Mouse (Mus musculus): ENCODE data around the gene 4930426L09Rik. TPM values are rescaled to one million over a fixed set of nuclear protein-coding genes. Genes with fewer than 3 reads are reported as not detected.

Gene 4930426L09Rik
- total RNA-seq, 2 experiments from 2014 or later, result 0.34 TPM; not detected in 1

DNA sequence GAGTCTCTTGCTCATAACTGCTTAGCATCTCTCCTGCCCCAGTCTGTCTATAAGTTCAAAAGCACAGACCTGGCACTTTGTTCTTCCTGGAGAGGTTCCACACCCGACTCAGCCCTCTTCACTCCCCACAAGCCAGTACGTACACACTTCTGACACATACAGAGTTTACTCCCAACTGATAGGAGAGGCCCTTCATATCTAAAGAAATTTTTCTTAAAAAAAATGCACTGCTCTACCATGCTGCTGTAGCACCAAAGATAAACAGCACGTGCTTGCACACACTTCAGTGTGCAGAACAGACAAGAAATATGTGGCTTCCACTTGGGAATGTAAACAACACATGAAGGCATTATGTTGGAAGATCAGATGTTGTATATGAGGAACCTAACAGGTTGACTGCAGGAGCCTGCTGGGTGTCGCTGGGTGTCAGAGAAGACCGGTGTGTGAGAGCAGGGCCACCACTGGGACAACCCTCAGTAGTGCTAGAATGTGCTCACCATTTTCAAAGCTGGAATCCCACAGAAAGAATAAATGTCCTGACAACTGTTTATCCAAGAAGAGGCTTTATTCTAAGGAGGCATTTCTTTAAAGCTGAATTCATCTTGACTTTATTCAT, 29.0 kb upstream of the 4930426L09Rik start:
- no peak for DNase-seq
- intact Hi-C loops (cut with DNase I), result no loop called here

DNA sequence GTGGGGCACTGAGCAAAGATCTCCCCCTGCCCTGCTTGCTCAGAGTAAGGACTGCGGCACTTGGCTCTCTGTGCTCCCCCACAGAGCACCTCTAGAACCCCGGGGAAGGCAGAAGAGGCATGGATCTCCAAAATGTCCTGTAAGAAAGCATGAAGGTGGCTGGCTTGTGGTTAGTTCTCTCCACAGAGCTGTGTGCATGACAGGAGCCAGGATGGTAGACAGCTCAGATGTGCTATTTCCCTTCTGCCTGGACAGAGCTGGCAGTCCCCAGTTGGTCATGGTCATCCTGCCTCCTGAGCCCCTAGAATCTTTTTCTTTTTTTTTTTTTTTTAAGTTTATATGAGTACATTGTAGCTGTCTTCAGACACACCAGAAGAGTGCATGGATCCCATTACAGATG, 27.7 kb upstream of the 4930426L09Rik start:
- intact Hi-C loops (cut with DNase I), result no loop called here
- no peak for DNase-seq

DNA sequence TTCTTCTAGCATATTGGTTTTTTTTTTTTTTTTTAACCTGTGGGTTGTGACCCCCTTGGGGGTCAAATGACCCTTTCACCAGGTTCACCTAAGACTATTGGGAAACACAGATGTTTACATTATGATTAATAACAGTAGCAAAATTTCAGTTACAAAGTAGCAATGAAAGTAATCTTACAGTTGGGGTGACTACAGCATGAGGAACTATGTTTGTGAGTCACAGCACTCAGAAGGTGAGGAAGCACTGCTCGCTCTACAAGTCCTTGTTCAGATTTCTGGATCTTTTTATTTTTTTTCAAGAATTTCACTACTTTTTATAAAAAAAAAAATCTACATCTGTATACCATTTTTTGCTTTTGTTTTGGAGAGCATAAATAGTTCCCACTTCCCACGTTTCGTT, 26.6 kb upstream of the 4930426L09Rik start:
- no peak for DNase-seq
- intact Hi-C loops (cut with DNase I), result no loop called here

DNA sequence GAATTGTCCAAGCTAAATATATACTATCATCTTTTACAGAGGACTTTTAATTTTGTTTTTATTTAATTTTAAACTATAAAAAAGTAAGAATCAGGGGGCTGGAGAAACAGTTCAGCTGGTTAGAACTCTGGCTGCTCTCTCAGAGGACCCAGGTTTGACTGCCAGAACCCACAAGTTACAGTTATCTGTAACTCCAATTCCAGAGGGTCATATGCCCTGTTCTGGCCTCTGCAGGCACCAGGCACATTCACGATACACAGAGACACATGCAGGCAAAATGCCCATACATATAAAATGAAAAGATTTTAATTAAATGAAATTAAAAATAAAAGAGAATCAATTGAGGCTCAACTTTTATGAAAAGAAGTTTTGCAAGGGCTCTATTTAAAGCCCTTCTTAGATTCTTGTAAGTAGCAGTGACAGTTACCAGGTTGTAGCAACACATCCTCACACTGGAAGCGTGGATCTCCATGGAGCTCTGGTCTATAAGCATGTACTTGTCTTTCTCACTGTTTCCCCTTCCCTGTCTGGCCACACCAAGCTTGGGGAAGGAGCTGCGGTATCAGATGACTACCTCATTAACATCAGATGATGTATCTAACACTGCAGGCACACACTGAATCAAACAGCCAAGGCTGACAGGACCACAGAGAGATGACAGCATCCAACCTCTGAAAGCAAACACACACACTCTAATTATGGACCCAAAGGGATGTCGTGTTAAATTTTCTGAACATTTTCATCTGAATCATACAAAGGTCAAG, 23.1 kb upstream of the 4930426L09Rik start:
- DNase-seq, result no peak
- intact Hi-C loops (cut with DNase I), result no loop called here

DNA sequence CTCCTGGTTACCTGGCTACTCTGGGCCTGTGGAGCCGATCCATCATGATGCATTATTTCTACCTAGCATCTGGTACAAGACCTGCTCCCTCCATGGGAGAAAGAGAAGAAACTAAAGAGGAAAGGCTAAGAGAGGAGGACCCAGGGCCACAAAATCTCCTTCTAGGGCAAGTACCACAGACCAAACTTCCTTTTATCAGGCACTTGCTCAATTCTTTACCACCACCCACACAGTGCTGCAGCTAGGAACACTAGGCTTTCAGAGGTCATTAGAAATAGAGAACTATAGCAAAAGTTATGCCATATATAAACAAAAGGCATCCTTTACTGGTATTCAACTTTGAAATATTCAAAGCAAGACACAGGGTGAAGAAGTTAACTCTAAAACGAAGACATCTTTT, 22.0 kb upstream of the 4930426L09Rik start:
- no peak for DNase-seq
- intact Hi-C loops (cut with DNase I), result no loop called here

DNA sequence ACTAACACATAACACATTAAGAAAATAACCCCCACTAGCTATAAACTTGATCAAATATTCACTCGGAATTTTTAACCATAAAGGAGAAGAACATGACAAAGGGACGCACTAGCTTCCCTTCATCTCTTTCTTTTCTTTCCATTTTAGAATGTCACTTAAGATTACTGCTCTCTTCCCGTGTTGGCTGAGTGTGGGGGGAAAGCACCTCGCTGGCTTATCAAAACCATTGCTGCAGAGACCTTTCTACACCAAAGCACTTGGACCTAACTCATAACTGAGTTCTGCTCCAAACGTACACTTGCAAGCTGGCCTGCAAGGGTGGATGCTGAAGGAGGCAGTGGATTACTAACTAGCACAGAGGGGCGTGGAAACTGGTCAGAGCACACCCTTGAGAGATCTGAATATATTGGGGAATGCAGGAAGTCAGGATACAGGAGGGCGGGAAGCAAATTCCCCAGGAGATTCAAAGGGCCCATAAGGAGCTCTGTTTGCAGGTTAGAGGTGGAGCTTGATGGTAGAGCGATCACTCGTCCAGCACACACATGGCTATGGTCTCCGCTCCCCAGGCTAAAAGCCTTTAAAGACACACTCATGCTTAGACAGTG, 20.8 kb upstream of the 4930426L09Rik start:
- intact Hi-C loops (cut with DNase I), result no loop called here

DNA sequence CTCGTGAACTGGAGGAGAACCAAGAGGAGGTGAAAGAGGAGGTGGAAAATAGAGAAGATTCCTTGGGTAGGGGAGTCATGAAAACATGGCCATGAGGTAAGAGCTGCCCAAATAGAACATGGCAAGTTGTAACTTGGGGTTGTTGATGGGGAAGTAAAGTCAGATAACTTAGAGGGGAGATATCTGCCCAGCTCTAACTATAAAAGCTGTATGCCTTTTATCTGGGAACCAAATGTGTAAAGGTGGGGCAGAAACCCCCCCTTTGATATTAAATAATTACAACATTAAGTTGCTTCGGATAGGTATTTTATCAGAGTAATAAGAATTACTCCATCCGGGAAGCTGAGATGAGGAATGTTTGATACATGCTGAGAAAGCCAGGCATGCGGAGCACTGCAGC, 19.1 kb upstream of the 4930426L09Rik start:
- no peak for DNase-seq
- intact Hi-C loops (cut with DNase I), result no loop called here

More for the DNA sequence above, 20.8 kb upstream of the 4930426L09Rik start:
- DNase-seq, result no peak

DNA sequence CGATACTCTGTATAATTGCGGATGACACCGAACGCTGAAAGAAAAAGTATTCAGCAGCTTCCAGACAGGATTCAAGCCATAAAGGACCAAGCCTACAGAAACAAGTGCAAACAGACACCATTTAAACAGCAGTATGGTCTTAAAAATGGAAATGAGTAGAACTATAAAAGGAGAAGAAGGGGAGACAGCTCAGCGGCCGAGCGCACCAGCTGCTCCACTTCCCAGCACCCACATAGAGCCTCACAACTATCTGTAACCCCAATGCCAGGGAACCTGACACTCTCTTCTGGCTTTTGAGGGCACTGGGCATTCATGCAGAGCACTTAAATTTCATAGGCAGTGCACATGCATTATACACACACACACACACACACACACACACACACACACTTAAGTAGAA, 18.5 kb upstream of the 4930426L09Rik start:
- intact Hi-C loops (cut with DNase I), result no loop called here
- DNase-seq, result no peak

DNA sequence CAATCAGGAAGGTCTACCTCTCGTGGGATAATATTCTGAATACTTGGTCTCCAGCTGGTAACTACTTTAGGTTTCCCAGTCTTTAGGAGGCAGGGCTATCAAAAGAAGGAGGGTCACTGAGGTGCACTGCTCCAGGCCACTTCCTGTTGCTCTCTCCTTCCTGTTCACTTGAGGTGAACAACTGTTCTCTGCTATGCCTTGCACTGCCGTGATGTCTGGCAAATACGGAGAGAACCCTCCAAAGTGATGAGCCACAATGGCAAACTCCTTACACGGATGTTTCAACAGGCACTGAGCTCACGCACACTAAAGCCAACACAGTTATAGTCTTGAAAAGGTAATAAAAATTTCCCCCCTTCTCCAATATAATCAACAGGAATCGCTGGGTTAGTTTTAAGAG, 15.6 kb upstream of the 4930426L09Rik start:
- DNase-seq, result no peak
- intact Hi-C loops (cut with DNase I), result no loop called here

DNA sequence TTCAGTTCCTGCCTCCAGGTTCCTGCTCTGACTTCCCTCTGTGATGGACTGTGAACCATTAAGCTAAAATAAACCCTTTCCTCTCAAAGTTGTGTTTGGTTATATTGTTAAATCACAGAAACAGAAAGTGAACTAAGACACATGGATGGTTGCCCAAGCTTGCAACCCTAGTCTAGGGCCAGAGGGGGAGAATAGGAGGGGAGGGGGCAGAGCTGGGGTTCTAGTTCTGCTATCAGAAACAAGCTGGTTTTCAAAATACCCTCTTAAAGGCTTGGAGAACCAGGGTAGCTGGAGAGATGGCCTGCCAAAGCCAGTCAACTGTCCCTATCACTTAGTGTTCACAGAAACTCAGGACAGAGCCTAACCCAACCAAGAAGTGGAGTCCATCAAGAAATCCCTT, 14.6 kb upstream of the 4930426L09Rik start:
- DNase-seq, result no peak
- intact Hi-C loops (cut with DNase I), result no loop called here

DNA sequence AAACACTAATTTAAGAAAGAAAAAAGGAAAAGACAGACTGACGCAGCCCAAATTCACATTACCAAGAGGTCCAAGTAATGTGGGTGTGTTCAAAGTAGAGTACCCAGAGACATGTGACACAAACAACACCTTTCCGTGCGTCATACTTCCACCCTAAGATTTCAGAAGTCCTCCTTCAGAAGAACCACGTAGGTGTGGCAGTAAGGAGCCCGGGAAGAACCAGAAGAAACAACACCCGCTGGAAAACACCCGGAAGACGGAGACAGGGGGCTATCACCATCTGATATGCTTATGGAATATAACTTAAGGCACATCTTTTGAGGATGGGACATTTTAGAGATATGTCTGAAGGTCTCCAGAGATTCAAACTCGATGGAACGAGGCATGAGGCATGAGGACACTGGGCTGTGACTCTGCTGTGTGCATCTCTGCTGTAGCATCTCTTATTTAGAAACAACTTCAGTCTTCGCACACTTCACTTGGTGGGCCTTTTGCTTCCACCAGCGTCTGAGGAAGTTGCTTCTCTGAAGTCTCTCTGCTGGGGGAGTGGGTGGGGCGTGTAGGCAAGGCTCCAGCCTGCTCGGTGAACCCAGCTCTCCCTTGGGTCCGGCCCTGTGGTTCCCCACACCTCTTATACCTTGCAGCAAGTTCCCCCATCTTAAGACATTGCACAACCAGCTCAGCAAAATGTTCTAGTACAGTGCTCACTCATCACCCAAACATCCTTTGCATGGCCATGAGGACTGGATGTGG, 13.9 kb upstream of the 4930426L09Rik start:
- intact Hi-C loops (cut with DNase I), result no loop called here

DNA sequence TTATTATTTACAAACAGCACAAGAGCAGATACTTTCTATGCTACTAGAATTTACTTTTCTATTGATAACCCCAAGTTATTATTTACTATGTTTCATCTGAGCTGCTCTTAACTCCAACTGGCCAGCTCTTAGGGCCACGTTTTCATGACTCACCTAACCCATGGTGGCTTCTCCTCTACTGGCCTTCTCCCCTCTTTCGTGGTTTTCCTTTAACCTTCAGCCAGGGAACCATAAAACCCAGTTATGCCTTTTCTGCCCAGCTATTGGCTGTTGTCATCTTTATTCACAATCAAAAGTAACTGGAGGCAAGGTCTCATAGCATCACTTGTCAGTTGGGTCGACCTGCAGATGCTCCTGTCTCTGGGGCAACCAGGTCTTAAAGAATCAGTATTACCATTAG, 12.6 kb upstream of the 4930426L09Rik start:
- intact Hi-C loops (cut with DNase I), result no loop called here
- no peak for DNase-seq

More for the DNA sequence above, 13.9 kb upstream of the 4930426L09Rik start:
- DNase-seq, result peak; percentile 12 to 42

DNA sequence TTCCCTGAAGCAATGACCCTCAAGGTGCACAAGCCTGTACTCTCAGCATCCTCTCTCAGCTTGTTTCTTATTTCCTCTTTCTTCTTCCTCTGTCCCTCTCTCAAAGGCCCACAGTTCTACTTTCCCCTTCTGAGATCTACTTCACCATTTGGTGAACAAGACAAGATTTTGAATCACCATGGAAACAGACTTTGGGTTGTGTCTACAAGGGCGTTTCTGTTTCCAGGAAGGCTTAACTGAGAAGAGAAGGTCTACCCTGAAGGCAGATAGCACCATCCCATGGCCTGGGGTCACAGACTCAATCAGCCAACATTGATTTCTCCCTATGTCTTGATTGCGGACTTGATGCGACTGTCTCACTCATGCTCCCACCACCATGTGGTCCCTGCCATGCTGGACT, 9.3 kb upstream of the 4930426L09Rik start:
- intact Hi-C loops (cut with DNase I), result no loop called here
- no peak for DNase-seq

DNA sequence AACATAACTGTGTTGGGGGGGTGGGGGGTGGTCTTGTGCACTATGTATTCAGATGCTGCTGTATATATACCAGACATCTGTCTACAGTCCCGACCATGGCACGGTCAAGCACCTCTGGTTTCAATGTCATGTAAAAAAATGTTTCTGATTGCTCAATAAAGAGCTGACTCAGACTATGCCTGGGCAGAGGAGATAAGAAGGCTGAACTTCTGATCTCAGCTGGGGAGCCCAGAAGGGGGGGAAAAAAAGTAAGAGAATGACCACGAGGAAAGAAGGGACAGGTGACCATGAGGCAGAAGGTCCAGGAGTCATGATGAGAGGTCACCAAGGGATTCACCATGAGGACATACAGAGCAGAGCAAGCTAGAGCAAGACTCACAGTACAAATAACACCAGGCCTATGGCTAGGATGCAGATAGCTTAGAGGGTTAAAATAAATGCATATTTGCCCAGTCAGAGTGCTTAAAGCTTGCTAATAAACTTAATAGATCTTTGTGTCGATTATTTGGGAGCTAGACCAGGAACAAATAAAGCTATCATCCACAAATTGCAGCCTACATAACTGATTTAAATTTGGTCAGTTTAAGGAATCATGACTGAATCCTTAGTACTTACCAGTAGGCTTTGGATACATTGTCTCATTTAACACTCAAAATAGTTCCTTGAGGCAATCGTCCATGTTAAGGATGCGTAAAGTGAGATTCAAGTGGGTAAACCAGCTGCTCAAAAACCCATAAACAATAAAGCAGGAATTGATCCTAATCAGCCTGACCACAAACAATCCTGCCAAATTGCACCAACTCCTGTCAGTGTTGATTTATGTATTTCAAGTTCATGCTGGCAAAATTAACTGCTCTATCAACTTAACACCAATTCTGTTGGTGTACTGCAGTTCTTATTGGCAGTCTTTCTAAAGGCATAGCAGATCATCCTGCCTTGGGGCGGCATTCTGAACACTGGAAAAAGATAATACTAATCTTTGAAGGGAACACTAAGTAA, 5.3 kb upstream of the 4930426L09Rik start:
- intact Hi-C loops (cut with DNase I), result loop anchor here (10.0 kb wide), 1 partner anchor 282 kb away; no protein-coding TSS in a partner anchor
- DNase-seq, result no peak

DNA sequence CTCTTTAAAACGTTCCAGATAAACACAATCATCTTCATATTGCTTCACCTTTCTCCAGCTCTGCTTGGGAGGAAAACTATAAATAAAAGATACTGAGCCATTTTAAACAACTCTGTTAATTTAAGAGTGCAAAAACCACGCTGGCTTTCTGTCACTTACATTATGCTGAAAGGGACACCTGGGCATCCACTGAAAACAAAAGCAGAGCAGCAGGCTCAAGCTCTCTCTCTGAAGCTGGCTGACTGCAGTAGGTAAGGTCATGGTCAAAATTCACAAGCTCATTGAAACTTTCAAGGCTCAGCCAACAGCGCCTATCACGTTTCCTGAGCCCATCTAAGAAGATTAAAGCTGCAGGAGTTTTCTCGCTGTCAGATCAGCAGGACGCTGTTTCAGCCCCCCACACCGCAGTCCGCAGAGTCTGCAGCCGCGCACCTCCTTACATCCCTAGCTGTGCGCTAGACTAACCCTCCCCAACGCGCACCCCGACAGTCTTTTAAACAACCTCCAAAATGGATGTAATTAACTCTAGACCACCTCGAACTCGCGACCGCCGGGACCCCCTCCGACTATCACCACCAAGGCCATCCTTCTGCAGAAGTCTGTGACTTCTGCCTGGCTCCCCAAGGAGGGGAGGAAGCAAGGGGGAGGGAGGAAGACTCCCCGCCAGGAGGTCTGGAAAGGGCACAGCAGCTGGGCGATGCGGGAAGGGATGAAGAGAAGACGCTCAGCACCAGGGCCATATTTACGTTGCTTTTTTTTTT, 1.5 kb upstream of the 4930426L09Rik start:
- intact Hi-C loops (cut with DNase I), result loop anchor here (2.0 to 10.0 kb wide), 7 partner anchors 54 to 304 kb away; partner anchors contain the start of gene Spag6

DNA sequence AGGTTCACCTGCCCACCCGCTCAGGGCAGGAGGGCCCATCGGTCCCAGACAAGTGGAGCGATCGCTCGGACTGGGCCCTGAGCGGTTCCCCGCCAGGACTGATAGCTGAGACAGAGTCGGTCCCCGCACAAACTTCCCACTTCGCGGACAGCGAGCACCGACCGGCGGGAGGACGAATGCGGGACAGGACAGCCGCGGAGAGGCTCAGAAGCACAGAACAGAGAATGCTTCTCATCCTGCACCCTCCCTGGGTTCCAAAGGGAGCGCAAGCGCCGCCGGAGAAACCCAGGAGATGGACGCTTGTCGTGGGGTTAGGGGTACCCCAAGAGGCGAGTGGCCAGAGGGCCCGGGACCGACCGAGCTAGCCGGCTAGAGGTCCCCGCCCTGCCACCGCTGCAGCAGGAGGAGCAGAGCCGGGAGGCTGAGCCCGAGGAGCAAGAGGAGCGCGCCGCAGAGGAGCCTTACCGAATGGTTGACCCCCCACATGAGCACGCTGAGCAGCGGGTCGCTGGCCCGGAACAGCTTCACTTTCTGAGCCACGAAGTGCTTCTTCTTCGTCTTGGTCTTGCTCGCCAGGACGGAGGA, 664 bp upstream of the 4930426L09Rik start:
- peak; percentile 62 to 65 for DNase-seq
- intact Hi-C loops (cut with DNase I), result loop anchor here (2.0 to 10.0 kb wide), 7 partner anchors 55 to 305 kb away; partner anchors contain the start of gene Spag6

More for the DNA sequence above, 1.5 kb upstream of the 4930426L09Rik start:
- peak; percentile 27 to 28 for DNase-seq

DNA sequence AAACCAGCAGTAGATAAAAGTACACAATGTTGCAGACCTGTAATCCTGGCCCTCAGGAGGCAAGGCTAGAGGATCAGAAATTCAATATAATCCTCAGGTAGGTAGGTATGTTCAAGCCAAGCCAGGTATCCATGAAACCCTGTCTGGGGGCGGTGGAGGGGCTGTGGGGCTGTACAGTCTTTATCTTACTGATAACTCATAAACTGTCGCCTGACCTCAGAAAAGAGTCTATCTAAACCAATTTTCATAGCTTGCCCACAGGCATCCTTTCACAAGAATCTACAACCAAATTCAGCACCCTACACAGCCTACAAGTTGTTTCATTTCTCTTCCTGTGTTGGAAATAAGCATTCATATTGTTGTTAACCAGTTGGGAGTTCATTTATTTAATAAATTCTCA, 1.3 kb downstream of the 4930426L09Rik start:
- no peak for DNase-seq
- intact Hi-C loops (cut with DNase I), result loop anchor here (5.0 to 10.0 kb wide), 5 partner anchors 57 to 307 kb away; partner anchors contain the start of gene Spag6

DNA sequence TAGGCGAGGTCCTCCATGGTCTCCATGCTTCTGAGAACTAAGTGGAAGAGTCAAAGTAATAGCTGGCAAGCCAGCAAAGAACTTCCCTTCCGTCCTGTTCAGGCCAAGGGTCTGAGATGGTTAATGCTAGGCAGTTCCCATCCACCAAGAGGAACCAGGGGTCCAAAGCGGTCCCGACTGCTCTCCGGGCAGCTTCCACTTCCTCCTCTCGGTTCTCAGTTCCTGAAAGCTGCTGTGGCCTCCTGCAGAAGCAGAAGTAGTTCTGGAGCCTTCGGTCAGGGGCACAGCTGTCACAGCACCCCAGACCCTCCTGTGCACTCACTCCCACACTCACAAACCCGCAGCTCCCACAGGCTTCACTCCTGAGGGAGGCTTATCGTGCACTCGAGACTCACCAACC, 6.7 kb downstream of the 4930426L09Rik start:
- peak; percentile 9 to 11 for DNase-seq
- intact Hi-C loops (cut with DNase I), result no loop called here

Data from heart, postnatal 14 days (tissue).